Mouse (Mus musculus): Measurements from ENCODE around the gene Olfr1101.

- TF ChIP-seq CTCF (IDR thresholded peaks at IDR 0.05; ENCODE audit: control insufficient read depth, insufficient read depth, low read length) (no peak), POLR2A (IDR thresholded peaks at IDR 0.05; ENCODE audit: borderline replicate concordance, control insufficient read depth, low read depth, low read length) (no peak)
Measured at GRCm38 (mm10) chr2:86998098-86998497, 7.1 kb upstream of the Olfr1101 start, which contains the start of gene Olfr1102.
